Mouse (Mus musculus) heart, embryonic 13.5 days (tissue): ENCODE measurements around the gene Parp11. TPM values are rescaled to one million over a fixed set of nuclear protein-coding genes. Genes with fewer than 3 reads are reported as not detected.
A peak's percentile ranks its signal among the peaks of the same experiment; 100 is the strongest.

Experiments used
- ATAC-seq: fragments of 200-750 bp; cut with Nextera tagmentation; 2 replicates; pipeline ENCODE4 v1.8.0; 2017; ENCODE audit warnings: moderate TSS enrichment; ENCODE audit not compliant: insufficient number of reproducible peaks, low FRiP score, low TSS enrichment; ENCODE audit errors: extremely low read depth
- H3K27ac ChIP-seq: fragments of 300-500 bp; sonication (generic); replicated peaks from 2 replicates; pipeline ENCODE4 v1.5.1; 2015; ENCODE audit warnings: moderate library complexity, mild to moderate bottlenecking, inconsistent platforms
- H3K27me3 ChIP-seq: fragments of 300-500 bp; sonication (generic); replicated peaks from 2 replicates; pipeline ENCODE4 v1.6.1; 2015; ENCODE audit warnings: mild to moderate bottlenecking, inconsistent platforms
- H3K36me3 ChIP-seq: fragments of 300-500 bp; sonication (generic); 2 replicates; pipeline ENCODE4 v1.6.1; 2015; ENCODE audit warnings: mild to moderate bottlenecking, inconsistent platforms
- H3K4me1 ChIP-seq: fragments of 300-500 bp; sonication (generic); 2 replicates; pipeline ENCODE4 v1.6.1; 2015; ENCODE audit warnings: inconsistent platforms
- H3K4me2 ChIP-seq: fragments of 300-500 bp; sonication (generic); 2 replicates; pipeline ENCODE4 v1.6.1; 2015; ENCODE audit warnings: inconsistent platforms, mild to moderate bottlenecking, moderate library complexity
- H3K4me3 ChIP-seq: fragments of 300-500 bp; sonication (generic); 2 replicates; pipeline ENCODE4 v1.5.1; 2015; ENCODE audit warnings: moderate library complexity, mild to moderate bottlenecking, inconsistent platforms
- H3K9ac ChIP-seq: fragments of 300-500 bp; sonication (generic); 2 replicates; pipeline ENCODE4 v1.6.1; 2015; ENCODE audit warnings: inconsistent platforms, mild to moderate bottlenecking, moderate library complexity
- H3K9me3 ChIP-seq: fragments of 300-500 bp; sonication (generic); 2 replicates; pipeline ENCODE4 v1.6.1; 2016; ENCODE audit warnings: inconsistent platforms
- WGBS: fragments of 180-500 bp; shearing (Covaris S2); methylation state at CpG from one replicate; pipeline ENCODE4 v1.1.7; 2015; ENCODE audit warnings: mixed read lengths; 5-methylcytosine and 5-hydroxymethylcytosine counted together
- polyA plus RNA-seq: library from polyadenylated mRNA; unstranded; fragments of >200 nt; fragmentation: Nextera tagmentation; extraction: Ambion mirVana; gene quantifications from 2 replicates; pipeline ENCODE4 v1.2.1, GENCODE M21; 2015

Gene Parp11
- 17.0 and 18.7 TPM in 2 replicates for polyA plus RNA-seq

DNA sequence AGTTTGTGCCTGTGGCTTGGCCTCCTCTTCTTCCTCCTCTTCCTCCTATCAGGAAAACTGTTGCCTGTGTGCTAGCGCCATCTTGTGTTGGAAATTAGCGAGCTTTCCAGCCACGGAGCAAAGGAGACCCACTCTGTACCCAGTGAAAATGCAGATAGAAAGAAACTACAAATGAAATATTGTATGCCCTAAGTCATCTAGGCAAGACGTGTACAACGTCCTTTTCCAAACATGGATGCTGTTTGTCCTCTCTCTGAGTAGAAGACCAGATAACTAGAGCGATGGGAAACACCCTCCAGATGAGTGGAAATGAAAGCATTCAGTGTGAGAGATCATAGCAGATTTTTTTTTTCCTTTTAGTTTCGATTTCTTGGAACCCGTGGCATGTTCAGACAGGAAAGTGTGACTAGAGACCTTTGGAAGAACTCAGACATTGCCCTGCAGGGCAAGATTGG lies at the start of gene Parp11:
Parp11 (plus strand) TSS at position 405 of the 455 bp plus-strand sequence.
- no peak within 1 kb of the TSS for H3K27ac ChIP-seq
- peak within 1 kb of the TSS; percentile 19; the same call in 1 of the 2 replicates for H3K4me2 ChIP-seq
- WGBS, result 12% methylated on average over 8 of the region's 8 CpGs

DNA sequence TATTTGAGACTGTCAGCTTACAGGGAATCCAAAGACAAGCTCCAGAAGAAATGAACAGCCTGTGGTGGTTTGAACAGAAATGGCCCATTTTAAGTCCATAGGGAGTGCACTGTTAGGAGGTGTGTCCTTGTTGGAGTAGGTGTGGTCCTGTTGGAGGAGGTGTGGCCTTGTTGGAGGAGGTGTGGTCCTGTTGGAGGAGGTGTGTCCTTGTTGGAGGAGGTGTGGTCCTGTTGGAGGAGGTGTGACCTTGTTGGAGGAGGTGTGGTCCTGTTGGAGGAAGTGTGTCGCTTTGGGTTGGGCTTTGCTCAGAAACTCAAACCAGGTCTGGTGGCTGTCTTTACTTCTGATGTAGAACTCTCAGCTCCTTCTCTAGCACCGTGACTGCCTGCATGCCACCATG lies 48.6 kb upstream of the Parp11 start:
- WGBS, result 23% methylated on average over 2 of the region's 2 CpGs
- ATAC-seq, result no peak
- H3K27ac ChIP-seq, result no peak overlapping the region

More for the DNA sequence above, at the start of gene Parp11:
- Histone ChIP-seq H3K36me3 (no peaks in the 10 kb centered on the region), H3K9ac (peak within 1 kb of the TSS; percentile 42), H3K27me3 (peaks cover 50% of the 10 kb centered on the region), H3K9me3 (no peaks in the 10 kb centered on the region), H3K4me1 (0 out of 2 replicates have a peak, but pooled peaks cover 4% of the 10 kb centered on the region), H3K4me3 (0 out of 2 replicates have a peak within 1 kb of the TSS, but pooled peaks have one; percentile 3)
- ATAC-seq, result no peak

DNA sequence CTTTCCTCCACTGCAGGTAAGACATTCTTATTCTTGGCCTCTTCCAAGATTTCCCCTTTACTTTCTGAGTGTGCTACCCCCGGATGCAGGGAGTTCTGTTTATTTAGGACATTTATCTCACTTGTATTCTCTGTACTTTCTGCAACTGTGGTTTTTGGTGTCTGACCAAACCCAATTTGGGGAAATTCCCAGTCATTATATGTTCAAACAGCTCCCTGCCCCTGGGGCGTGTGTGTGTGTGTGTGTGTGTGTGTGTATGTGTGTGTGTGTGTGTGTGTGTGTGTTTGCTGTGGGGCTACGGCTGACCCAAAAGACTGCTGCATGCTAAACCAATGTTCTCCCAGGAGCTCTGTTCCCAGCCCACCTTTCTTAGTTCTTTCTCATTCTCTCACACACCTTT lies 45.2 kb upstream of the Parp11 start:
- WGBS, result 62% methylated on average over 3 of the region's 3 CpGs
- H3K4me3 ChIP-seq, result no peak overlapping the region
- H3K4me2 ChIP-seq, result no peak overlapping the region

More for the DNA sequence above, 48.6 kb upstream of the Parp11 start:
- no peaks in the 10 kb centered on the region for H3K27me3 ChIP-seq
- H3K4me3 ChIP-seq, result no peak overlapping the region
- no peak overlapping the region for H3K4me2 ChIP-seq
- no peaks in the 10 kb centered on the region for H3K36me3 ChIP-seq
- no peak overlapping the region for H3K9ac ChIP-seq
- peaks cover 13% of the 10 kb centered on the region for H3K4me1 ChIP-seq
- no peaks in the 10 kb centered on the region for H3K9me3 ChIP-seq

DNA sequence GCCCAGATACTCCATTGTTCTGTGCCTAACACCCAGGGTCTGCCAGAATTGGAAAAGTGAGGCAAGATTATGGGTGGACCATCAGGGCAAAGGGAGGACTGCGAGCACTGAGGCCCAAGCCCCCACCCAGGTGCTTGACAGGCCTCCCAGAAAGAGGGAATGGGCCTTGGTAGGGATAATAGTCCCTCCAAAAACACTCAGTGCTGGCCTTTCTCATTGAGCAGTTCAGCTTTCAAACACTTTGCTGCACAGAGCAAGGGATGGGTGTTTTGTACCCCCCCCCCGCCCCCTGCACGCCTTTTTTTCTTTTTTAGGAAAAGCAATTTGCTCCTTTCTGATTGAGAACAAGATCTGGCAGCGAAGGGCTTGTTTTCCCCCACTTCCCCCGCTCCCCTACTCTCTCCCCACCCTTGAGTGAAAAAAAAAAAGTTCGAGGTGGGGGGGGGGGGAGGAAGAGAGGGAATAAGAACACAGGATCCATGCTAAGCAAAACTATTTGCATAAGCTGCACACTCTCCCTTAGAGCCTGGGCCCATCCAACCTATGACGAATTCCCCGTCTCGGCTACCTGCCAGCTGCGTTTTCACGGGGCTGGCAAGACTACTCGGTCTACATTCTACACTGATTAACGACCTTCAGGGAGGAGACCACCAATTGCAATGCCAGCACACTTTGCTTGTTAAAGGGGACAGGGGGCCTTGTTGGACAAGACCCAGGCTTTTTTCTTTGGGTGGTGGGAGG lies 42.4 kb upstream of the Parp11 start:
- H3K4me3 ChIP-seq, result no peak overlapping the region
- 56% methylated on average over 13 of the region's 13 CpGs for WGBS
- no peak overlapping the region for H3K4me2 ChIP-seq
- peaks cover 26% of the 10 kb centered on the region for H3K27me3 ChIP-seq
- H3K27ac ChIP-seq, result no peak overlapping the region
- H3K4me1 ChIP-seq, result peaks cover 10% of the 10 kb centered on the region
- no peak overlapping the region for H3K9ac ChIP-seq
- no peaks in the 10 kb centered on the region for H3K9me3 ChIP-seq
- H3K36me3 ChIP-seq, result no peaks in the 10 kb centered on the region
- no peak for ATAC-seq

More for the DNA sequence above, 45.2 kb upstream of the Parp11 start:
- Histone ChIP-seq H3K9ac (no peak overlapping the region), H3K27me3 (peaks cover 20% of the 10 kb centered on the region), H3K4me1 (0 out of 2 replicates have a peak, but pooled peaks cover 5% of the 10 kb centered on the region), H3K36me3 (no peaks in the 10 kb centered on the region), H3K9me3 (no peaks in the 10 kb centered on the region), H3K27ac (no peak overlapping the region)
- no peak for ATAC-seq

DNA sequence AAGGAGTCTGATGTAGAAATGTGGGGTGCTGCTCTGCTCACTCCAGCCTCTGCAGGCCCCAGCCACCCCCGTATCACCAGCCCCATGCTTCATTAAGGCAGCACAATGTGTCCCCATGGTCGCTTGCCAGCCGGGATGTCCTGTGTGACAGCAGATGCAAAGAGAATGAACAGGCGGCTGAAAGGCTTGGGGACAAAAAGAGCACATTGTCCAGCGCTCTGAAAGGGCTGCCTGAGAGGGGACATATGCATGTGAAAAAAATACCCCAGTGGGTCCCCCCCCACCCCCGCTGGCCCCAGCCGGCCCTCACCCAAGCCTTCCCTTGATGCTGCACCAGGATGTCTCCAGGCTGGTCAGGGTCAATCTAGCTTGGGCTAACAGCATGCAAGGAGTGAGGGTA lies 41.0 kb upstream of the Parp11 start:
- H3K4me3 ChIP-seq, result no peak overlapping the region
- H3K9me3 ChIP-seq, result no peaks in the 10 kb centered on the region
- H3K36me3 ChIP-seq, result no peaks in the 10 kb centered on the region
- no peak overlapping the region for H3K27ac ChIP-seq
- H3K4me1 ChIP-seq, result peaks cover 10% of the 10 kb centered on the region
- no peak for ATAC-seq
- H3K9ac ChIP-seq, result no peak overlapping the region
- H3K27me3 ChIP-seq, result peaks cover 35% of the 10 kb centered on the region
- no peak overlapping the region for H3K4me2 ChIP-seq
- 69% methylated on average over 7 of the region's 7 CpGs for WGBS

DNA sequence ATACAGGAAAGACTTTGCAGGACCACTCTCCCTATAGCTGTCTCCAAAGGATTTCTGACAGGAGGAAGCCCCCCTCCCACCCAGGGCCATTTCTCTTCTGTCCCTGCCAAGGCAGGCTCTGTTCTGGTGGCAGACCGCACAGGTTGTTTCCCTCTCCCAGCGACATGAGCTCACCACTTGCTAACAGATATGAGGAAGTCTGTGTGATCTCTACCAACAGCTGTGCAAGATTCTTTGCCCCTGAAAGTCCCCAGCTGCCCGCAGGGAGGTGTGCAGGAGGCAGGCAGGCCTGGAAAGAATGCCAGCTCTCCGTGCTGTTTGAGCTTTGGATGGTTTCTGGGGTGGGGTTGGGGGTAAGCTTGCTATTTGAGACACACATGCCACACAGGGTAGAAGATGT lies 38.9 kb upstream of the Parp11 start:
- Histone ChIP-seq H3K4me3 (no peak overlapping the region), H3K9ac (no peak overlapping the region), H3K9me3 (no peaks in the 10 kb centered on the region), H3K27me3 (peaks cover 37% of the 10 kb centered on the region), H3K4me2 (no peak overlapping the region), H3K4me1 (peaks cover 10% of the 10 kb centered on the region), H3K27ac (no peak overlapping the region), H3K36me3 (no peaks in the 10 kb centered on the region)
- 4% methylated on average over 4 of the region's 4 CpGs for WGBS
- no peak for ATAC-seq

DNA sequence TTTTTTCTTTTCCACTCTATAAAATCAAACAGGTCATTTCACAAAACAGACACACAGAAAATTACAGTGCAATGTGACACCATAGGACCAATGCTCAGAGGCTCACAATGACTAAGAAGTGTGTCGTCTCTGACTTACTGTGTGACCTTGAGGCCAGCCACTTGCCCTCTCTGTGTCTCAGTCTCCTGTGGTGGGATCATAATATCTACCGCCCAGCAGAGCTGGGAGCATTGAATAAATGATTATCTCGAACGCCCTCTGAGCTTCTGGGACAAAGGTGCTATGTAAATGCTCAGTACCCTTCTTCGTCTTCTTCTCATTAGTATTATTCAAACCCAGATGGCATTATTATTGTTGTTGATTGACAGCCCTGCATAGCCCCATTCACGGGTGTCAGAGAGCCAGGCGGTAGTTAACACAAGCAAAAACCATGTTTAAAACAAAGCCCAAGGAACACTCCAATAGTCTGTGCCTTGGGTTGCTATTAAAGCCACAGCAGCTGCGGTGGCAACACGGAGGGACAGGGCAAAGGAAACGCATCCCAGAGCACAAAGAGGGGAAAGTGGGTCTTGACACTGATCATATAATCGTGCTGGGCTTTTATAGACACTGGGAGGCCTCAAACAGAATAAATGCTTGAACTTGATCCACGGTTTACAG lies 29.0 kb upstream of the Parp11 start:
- H3K27me3 ChIP-seq, result peaks cover 8% of the 10 kb centered on the region
- no peaks in the 10 kb centered on the region for H3K4me1 ChIP-seq
- H3K9ac ChIP-seq, result no peak overlapping the region
- WGBS, result 71% methylated on average over 12 of the region's 12 CpGs
- no peak for ATAC-seq
- H3K4me3 ChIP-seq, result no peak overlapping the region
- H3K4me2 ChIP-seq, result no peak overlapping the region
- H3K9me3 ChIP-seq, result peaks cover 5% of the 10 kb centered on the region; the same call in 1 of the 2 replicates
- H3K27ac ChIP-seq, result no peak overlapping the region
- no peaks in the 10 kb centered on the region for H3K36me3 ChIP-seq

DNA sequence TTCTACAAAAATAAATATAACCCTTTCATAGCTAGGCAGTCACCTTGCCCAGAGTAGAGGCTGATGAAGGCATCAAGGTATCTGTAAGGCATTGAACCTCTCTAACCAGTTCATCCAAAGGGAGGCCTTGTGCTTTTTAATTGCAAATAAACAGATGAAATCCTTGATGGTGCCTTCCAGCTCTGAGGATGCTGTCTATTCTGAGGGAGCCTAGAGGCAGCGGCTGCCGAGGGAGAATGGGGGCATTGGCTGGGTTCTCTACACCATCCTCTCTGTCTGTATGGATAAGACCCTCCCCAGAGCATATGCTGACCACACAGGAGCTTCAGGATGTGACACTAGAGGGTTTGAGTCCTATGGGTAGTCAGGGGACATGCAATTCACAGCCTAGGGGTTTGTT lies 28.3 kb upstream of the Parp11 start:
- Histone ChIP-seq H3K4me3 (no peak overlapping the region), H3K27ac (no peak overlapping the region), H3K9me3 (peaks cover 5% of the 10 kb centered on the region; the same call in 1 of the 2 replicates), H3K36me3 (no peaks in the 10 kb centered on the region), H3K27me3 (peaks cover 8% of the 10 kb centered on the region), H3K9ac (no peak overlapping the region), H3K4me1 (no peaks in the 10 kb centered on the region), H3K4me2 (no peak overlapping the region)
- 70% methylated on average over 2 of the region's 2 CpGs for WGBS
- no peak for ATAC-seq

DNA sequence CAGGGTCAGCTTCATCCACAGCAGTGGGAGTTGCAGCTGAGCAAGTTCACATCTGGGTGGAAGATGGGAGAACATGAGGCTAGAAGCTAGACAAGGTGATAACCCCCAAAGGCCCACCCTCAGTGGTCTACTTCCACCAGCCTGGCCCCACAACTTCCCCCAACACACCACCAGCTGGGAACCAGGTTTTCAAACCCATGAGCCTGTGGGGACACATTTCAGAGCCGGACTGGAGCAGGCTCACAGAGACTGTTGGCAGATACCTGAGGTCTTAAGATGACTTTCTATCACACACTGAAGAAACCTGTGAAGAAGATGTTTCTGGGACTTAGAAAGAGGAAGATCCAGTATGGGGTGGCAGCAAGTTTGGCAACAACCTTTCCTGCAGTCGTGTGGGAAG lies 26.5 kb upstream of the Parp11 start:
- Histone ChIP-seq H3K27ac (no peak overlapping the region), H3K27me3 (peaks cover 13% of the 10 kb centered on the region), H3K36me3 (no peaks in the 10 kb centered on the region), H3K4me1 (no peaks in the 10 kb centered on the region), H3K4me3 (no peak overlapping the region), H3K4me2 (no peak overlapping the region), H3K9me3 (no peaks in the 10 kb centered on the region), H3K9ac (no peak overlapping the region)
- ATAC-seq, result no peak
- 46% methylated on average over 2 of the region's 2 CpGs for WGBS

DNA sequence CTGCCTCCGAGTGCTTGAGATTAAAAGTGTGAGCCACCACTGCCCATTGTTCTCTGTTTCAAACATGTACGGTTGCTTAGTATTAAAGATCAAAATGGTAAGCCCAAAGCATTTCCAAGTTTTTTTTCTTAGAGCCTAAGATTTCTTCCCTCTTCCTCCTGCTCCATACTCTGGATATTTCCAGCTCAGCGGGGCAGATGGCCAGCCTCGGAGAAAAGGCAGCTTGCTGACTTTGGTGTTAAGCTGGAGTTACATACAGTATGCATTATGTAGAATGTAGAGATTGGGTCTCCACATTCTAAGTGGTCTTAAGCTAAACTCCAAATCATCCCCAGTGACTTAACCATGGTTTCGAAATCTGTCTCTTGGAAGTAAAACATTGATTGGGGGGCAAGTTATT lies 21.5 kb upstream of the Parp11 start:
- Histone ChIP-seq H3K36me3 (no peaks in the 10 kb centered on the region), H3K4me2 (no peak overlapping the region), H3K9ac (no peak overlapping the region), H3K9me3 (no peaks in the 10 kb centered on the region), H3K4me3 (no peak overlapping the region), H3K27me3 (peaks cover 10% of the 10 kb centered on the region; the same call in 1 of the 2 replicates), H3K27ac (no peak overlapping the region), H3K4me1 (peaks cover 13% of the 10 kb centered on the region)
- no peak for ATAC-seq
- 76% methylated on average over 5 of the region's 5 CpGs for WGBS

DNA sequence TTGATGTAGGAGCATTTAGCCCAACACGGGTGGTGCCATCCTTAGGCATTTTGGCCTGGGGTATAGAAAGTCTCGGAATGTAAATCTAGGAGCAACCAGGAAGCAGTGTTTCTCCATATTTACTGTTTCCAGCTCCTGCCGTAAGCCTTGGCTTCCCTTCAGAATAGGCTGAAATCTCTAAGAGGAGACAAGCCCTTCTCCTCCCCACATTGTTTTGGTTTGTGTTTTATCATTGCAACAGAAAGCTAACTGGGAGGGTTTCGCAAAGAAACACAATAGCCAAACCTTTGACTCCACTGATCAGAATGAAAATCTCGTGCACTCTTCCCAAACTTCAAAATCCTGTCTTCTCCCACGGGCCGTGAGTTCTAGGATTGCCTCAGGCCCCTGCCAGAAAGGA lies 15.9 kb upstream of the Parp11 start:
- Histone ChIP-seq H3K9ac (no peak overlapping the region), H3K27ac (no peak overlapping the region), H3K36me3 (no peaks in the 10 kb centered on the region), H3K4me2 (no peak overlapping the region), H3K4me3 (no peak overlapping the region), H3K27me3 (peaks cover 20% of the 10 kb centered on the region), H3K9me3 (no peaks in the 10 kb centered on the region), H3K4me1 (peaks cover 11% of the 10 kb centered on the region)
- ATAC-seq, result no peak
- 70% methylated on average over 7 of the region's 7 CpGs for WGBS
